Mouse (Mus musculus) midbrain, embryonic 11.5 days (tissue): ENCODE data around the gene Zdhhc5. TPM values are rescaled to one million over a fixed set of nuclear protein-coding genes. Genes with fewer than 3 reads are reported as not detected.

ENCODE experiments used
- ATAC-seq: fragments of 200-750 bp; cut with Nextera tagmentation; 2 replicates; pipeline ENCODE4 v1.8.0; 2017; ENCODE audit warnings: moderate TSS enrichment, moderate library complexity; ENCODE audit not compliant: low FRiP score
- DNase-seq: peaks from one replicate; pipeline ENCODE4 v3.0.0; 2015; ENCODE audit warnings: low spot score; ENCODE audit errors: missing footprints
- H3K27ac ChIP-seq: fragments of 300-500 bp; sonication (generic); 2 replicates; pipeline ENCODE4 v1.5.1; 2014; ENCODE audit warnings: low read depth, low read length
- H3K27me3 ChIP-seq: fragments of 300-500 bp; sonication (generic); 2 replicates; pipeline ENCODE4 v1.6.1; 2014; ENCODE audit warnings: mild to moderate bottlenecking, low read length, moderate library complexity, mixed read lengths; ENCODE audit not compliant: control insufficient read depth, insufficient read depth
- H3K36me3 ChIP-seq: fragments of 300-500 bp; sonication (generic); 2 replicates; pipeline ENCODE4 v1.6.1; 2014; ENCODE audit warnings: mild to moderate bottlenecking, low read length, moderate library complexity, mixed read lengths; ENCODE audit not compliant: control insufficient read depth, insufficient read depth
- H3K4me1 ChIP-seq: fragments of 300-500 bp; sonication (generic); 2 replicates; pipeline ENCODE4 v1.6.1; 2014; ENCODE audit warnings: low read length; ENCODE audit not compliant: control insufficient read depth, insufficient read depth
- H3K4me2 ChIP-seq: fragments of 300-500 bp; sonication (generic); 2 replicates; pipeline ENCODE4 v1.6.1; 2014; ENCODE audit warnings: mild to moderate bottlenecking, moderate library complexity
- H3K4me3 ChIP-seq: fragments of 300-500 bp; sonication (generic); 2 replicates; pipeline ENCODE4 v1.5.1; 2014; ENCODE audit warnings: low read depth, low read length
- H3K9ac ChIP-seq: fragments of 300-500 bp; sonication (generic); 2 replicates; pipeline ENCODE4 v1.6.1; 2014; ENCODE audit warnings: low read length
- H3K9me3 ChIP-seq: fragments of 300-500 bp; sonication (generic); 2 replicates; pipeline ENCODE4 v1.6.1; 2016; ENCODE audit warnings: low read length; ENCODE audit not compliant: control insufficient read depth
- WGBS: fragments of 180-500 bp; shearing (Covaris S2); extraction: QIAGEN DNeasy Blood & Tissue Kit; methylation state at CpG from one replicate; pipeline ENCODE4 v1.1.7; 2014; 5-methylcytosine and 5-hydroxymethylcytosine counted together
- microRNA counts: library from miRNA; unstranded; fragments of <30 nt; microRNA quantifications from one replicate; lab custom pipeline; 2015
- microRNA-seq: library from miRNA; unstranded; fragments of <30 nt; microRNA quantifications from one replicate; pipeline ENCODE4, GENCODE M21; 2017
- polyA plus RNA-seq: library from polyadenylated mRNA; unstranded; fragments of >200 nt; fragmentation: Nextera tagmentation; extraction: Ambion mirVana; gene quantifications from 2 replicates; pipeline ENCODE4 v1.2.1, GENCODE M21; 2014

Zdhhc5 gene
- polyA plus RNA-seq, 1 experiment from 2014 or later = 22.4 TPM

- H3K9ac ChIP-seq = peak overlapping the region; percentile 58
- peak overlapping the region; percentile 30 for H3K4me3 ChIP-seq
- no peak for DNase-seq
- no peak overlapping the region for H3K27ac ChIP-seq
- no peaks in the 10 kb centered on the region for H3K9me3 ChIP-seq
- H3K27me3 ChIP-seq = no peaks in the 10 kb centered on the region
- peaks cover 6% of the 10 kb centered on the region for H3K4me1 ChIP-seq
- H3K36me3 ChIP-seq = no peaks in the 10 kb centered on the region; the same call in 1 of the 2 replicates
- 33% methylated on average over 6 of the region's 6 CpGs for WGBS
- peak overlapping the region; percentile 64 for H3K4me2 ChIP-seq
- ATAC-seq = no peak
These were observed 66.6 kb downstream of the Zdhhc5 start for GRCm38 (mm10) chr2:84648369-84648768.

- Histone ChIP-seq H3K9me3 (no peaks in the 10 kb centered on the region), H3K4me2 (no peak overlapping the region), H3K27me3 (no peaks in the 10 kb centered on the region), H3K9ac (no peak overlapping the region), H3K4me3 (no peak overlapping the region), H3K36me3 (no peaks in the 10 kb centered on the region; the same call in 1 of the 2 replicates), H3K4me1 (peaks cover 6% of the 10 kb centered on the region), H3K27ac (no peak overlapping the region)
- no peak for ATAC-seq
- no peak for DNase-seq
- WGBS = 95% methylated on average over 6 of the region's 6 CpGs
These were observed 67.9 kb downstream of the Zdhhc5 start for GRCm38 (mm10) chr2:84647051-84647568.

- Histone ChIP-seq H3K9me3 (no peaks in the 10 kb centered on the region), H3K4me2 (no peak overlapping the region), H3K27ac (no peak overlapping the region), H3K9ac (no peak overlapping the region), H3K36me3 (no peaks in the 10 kb centered on the region; the same call in 1 of the 2 replicates), H3K4me3 (no peak overlapping the region), H3K4me1 (peaks cover 5% of the 10 kb centered on the region), H3K27me3 (no peaks in the 10 kb centered on the region)
- no peak for DNase-seq
- no peak for ATAC-seq
- WGBS = 92% methylated on average over 1 of the region's 1 CpGs
These were observed 68.8 kb downstream of the Zdhhc5 start for GRCm38 (mm10) chr2:84646138-84646537.

- DNase-seq = no peak
- no peak overlapping the region for H3K27ac ChIP-seq
- no peak overlapping the region for H3K4me3 ChIP-seq
- no peak for ATAC-seq
- no peak overlapping the region for H3K4me2 ChIP-seq
- H3K27me3 ChIP-seq = no peaks in the 10 kb centered on the region
- H3K4me1 ChIP-seq = peaks cover 25% of the 10 kb centered on the region
- H3K36me3 ChIP-seq = no peaks in the 10 kb centered on the region
- no peaks in the 10 kb centered on the region for H3K9me3 ChIP-seq
- no peak overlapping the region for H3K9ac ChIP-seq
These were observed 74.1 kb downstream of the Zdhhc5 start for GRCm38 (mm10) chr2:84640833-84641232.

- ATAC-seq = no peak
- Histone ChIP-seq H3K4me1 (peaks cover 38% of the 10 kb centered on the region), H3K27ac (no peak overlapping the region; the same call in 1 of the 2 replicates)
These were observed 76.4 kb downstream of the Zdhhc5 start for GRCm38 (mm10) chr2:84638428-84639220.

More at GRCm38 (mm10) chr2:84638428-84639220, 76.4 kb downstream of the Zdhhc5 start:
- Histone ChIP-seq H3K4me2 (no peak overlapping the region), H3K9me3 (no peaks in the 10 kb centered on the region), H3K4me3 (no peak overlapping the region), H3K27me3 (no peaks in the 10 kb centered on the region), H3K36me3 (no peaks in the 10 kb centered on the region), H3K9ac (no peak overlapping the region)
- 74% methylated on average over 5 of the region's 5 CpGs for WGBS
- DNase-seq = no peak

MicroRNAs encoded within 50 kb of the gene (microRNA counts, 519-probe panel; counts per million panel counts)
- 7,881 counts per million, percentile 97 among the panel's probes with 10 or more counts for microRNA mmu-miR-130a (lab: Ali Mortazavi, UCI)

Small RNA genes lying within 50 kb of the gene (microRNA-seq; reads per million reads assigned to microRNA genes)
- 39,983 reads per million, percentile 99 among the genes with 10 or more reads in this experiment for gene Mir130a

Other genes with a start within 250 kb of the Zdhhc5 start
- 20.4 and 25.4 TPM in 2 replicates for gene Tfpi, start 238.4 kb downstream of the Zdhhc5 start, polyA plus RNA-seq
- 36.8 and 38.3 TPM in 2 replicates for gene Ctnnd1, start 64.4 kb downstream of the Zdhhc5 start, polyA plus RNA-seq
- 0.19 and 0.41 TPM in 2 replicates for gene Btbd18, start 56.1 kb downstream of the Zdhhc5 start, polyA plus RNA-seq
- 450 and 473 TPM in 2 replicates for gene Selenoh, start 44.4 kb downstream of the Zdhhc5 start, polyA plus RNA-seq
- gene Gm28635, start 37.1 kb downstream of the Zdhhc5 start, polyA plus RNA-seq = not detected in 2 replicates
- 70.7 and 73.2 TPM in 2 replicates for gene Med19, start 36.8 kb downstream of the Zdhhc5 start, polyA plus RNA-seq
- gene Tmx2, start 36.0 kb downstream of the Zdhhc5 start, polyA plus RNA-seq = 193 and 195 TPM in 2 replicates
- 54.4 and 57.0 TPM in 2 replicates for gene Clp1, start 12.2 kb upstream of the Zdhhc5 start, polyA plus RNA-seq
- gene Ypel4, start 18.9 kb upstream of the Zdhhc5 start, polyA plus RNA-seq = 13.6 and 14.2 TPM in 2 replicates
- gene Gm19426, start 28.5 kb upstream of the Zdhhc5 start, polyA plus RNA-seq = 4.5 and 6.5 TPM in 2 replicates
- gene Serping1, start 60.3 kb upstream of the Zdhhc5 start, polyA plus RNA-seq = 37.0 and 39.2 TPM in 2 replicates
- 39.4 and 39.5 TPM in 2 replicates for gene Ube2l6, start 83.6 kb upstream of the Zdhhc5 start, polyA plus RNA-seq
- gene Smtnl1, start 107.5 kb upstream of the Zdhhc5 start, polyA plus RNA-seq = 0.15 TPM in 1 of 2 replicates, not detected in the other
- 38.1 and 43.1 TPM in 2 replicates for gene Timm10, start 111.8 kb upstream of the Zdhhc5 start, polyA plus RNA-seq
- 16.3 and 18.6 TPM in 2 replicates for gene Slc43a1, start 123.7 kb upstream of the Zdhhc5 start, polyA plus RNA-seq
- 1.4 and 1.6 TPM in 2 replicates for gene Rtn4rl2, start 171.5 kb upstream of the Zdhhc5 start, polyA plus RNA-seq
- gene Slc43a3, start 221.4 kb upstream of the Zdhhc5 start, polyA plus RNA-seq = 17.6 and 19.0 TPM in 2 replicates